Mouse (Mus musculus): Measurements from ENCODE around the gene Nxpe2. TPM values are rescaled to one million over a fixed set of nuclear protein-coding genes. Genes with fewer than 3 reads are reported as not detected.

The Nxpe2 gene
- total RNA-seq (2021), result 1 to 10 TPM in 1 of 2 experiments, under 1 TPM in 1; 0.74 to 1.7 TPM
- long read RNA-seq, experiment 1, result 0 reads
- long read RNA-seq, experiment 2, result 0 reads

- peak; percentile 42 to 57 for DNase-seq
These were observed at the start of gene Nxpe2 for GRCm38 (mm10) chr9:48353148-48353698. Gene Nxpe2 (minus strand): TSS chr9:48353454.

- no peak for DNase-seq
These were observed 36.7 kb upstream of the Nxpe2 start for GRCm38 (mm10) chr9:48389983-48390382.

GRCm38 (mm10) chr9:48388451-48388850 lies 35.2 kb upstream of the Nxpe2 start:
- no peak for DNase-seq

GRCm38 (mm10) chr9:48374357-48374756 lies 21.1 kb upstream of the Nxpe2 start:
- DNase-seq, result no peak

GRCm38 (mm10) chr9:48373232-48373878 lies 20.1 kb upstream of the Nxpe2 start:
- no peak for DNase-seq

- DNase-seq, result no peak
These were observed 9.5 kb upstream of the Nxpe2 start for GRCm38 (mm10) chr9:48362743-48363142.

- DNase-seq, result no peak
These were observed 8.8 kb upstream of the Nxpe2 start for GRCm38 (mm10) chr9:48361815-48362631.

GRCm38 (mm10) chr9:48360826-48361225 lies 7.6 kb upstream of the Nxpe2 start:
- no peak for DNase-seq

- no peak for DNase-seq
These were observed 3.8 kb upstream of the Nxpe2 start for GRCm38 (mm10) chr9:48357097-48357496.

GRCm38 (mm10) chr9:48354793-48355192 lies 1.5 kb upstream of the Nxpe2 start:
- DNase-seq, result peak; percentile 86 to 87

GRCm38 (mm10) chr9:48354122-48354521 lies 868 bp upstream of the Nxpe2 start:
- DNase-seq, result peak in 1 of 2 experiments; percentile 15

- no peak for DNase-seq
These were observed 7.4 kb downstream of the Nxpe2 start for GRCm38 (mm10) chr9:48345866-48346265.

- DNase-seq, result no peak
These were observed 7.8 kb downstream of the Nxpe2 start for GRCm38 (mm10) chr9:48345456-48345855.

GRCm38 (mm10) chr9:48340708-48341380 lies 12.4 kb downstream of the Nxpe2 start:
- no peak for DNase-seq

- peak; percentile 18 to 34 for DNase-seq
These were observed 13.7 kb downstream of the Nxpe2 start for GRCm38 (mm10) chr9:48339563-48339962.

GRCm38 (mm10) chr9:48338783-48339455 lies 14.3 kb downstream of the Nxpe2 start:
- DNase-seq, result no peak

GRCm38 (mm10) chr9:48329597-48329996 lies 23.7 kb downstream of the Nxpe2 start:
- no peak for DNase-seq

GRCm38 (mm10) chr9:48326338-48326737 lies 26.9 kb downstream of the Nxpe2 start:
- peak; percentile 24 to 60 for DNase-seq

GRCm38 (mm10) chr9:48315825-48316224 lies 37.4 kb downstream of the Nxpe2 start:
- no peak for DNase-seq

GRCm38 (mm10) chr9:48314194-48314593 lies 39.1 kb downstream of the Nxpe2 start:
- peak; percentile 44 to 78 for DNase-seq

GRCm38 (mm10) chr9:48311241-48311640 lies 42.0 kb downstream of the Nxpe2 start:
- no peak for DNase-seq

- peak; percentile 39 to 83 for DNase-seq
These were observed 49.7 kb downstream of the Nxpe2 start for GRCm38 (mm10) chr9:48303564-48303963.

Data from heart, adult 18-20 months (tissue).